Comparison of ENCODE assay signal across 8 mouse cellular contexts in the genomic region with DNA sequence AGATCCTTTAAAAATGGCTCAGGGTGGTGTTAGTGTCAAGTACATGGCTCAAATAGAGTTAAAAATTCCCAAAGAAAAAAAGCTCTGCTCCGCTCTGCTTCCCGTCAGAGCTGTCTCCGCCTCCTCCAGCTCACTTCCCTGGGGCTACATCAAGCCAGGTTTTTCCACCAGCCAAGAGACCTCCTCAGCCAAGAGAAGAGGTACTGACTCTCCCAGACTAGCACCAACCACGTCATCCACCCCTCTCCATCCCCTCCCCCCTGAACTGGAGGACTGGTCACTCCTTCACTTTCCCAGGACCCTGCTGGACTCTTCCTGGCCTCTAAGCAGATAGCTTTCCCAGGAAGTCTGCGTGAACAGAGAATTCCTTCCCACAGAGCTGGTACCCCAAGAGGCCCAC. TPM values are rescaled to one million over a fixed set of nuclear protein-coding genes. Genes with fewer than 3 reads are reported as not detected.
DNase-seq lines count a peak whose midpoint lies in the region; ATAC-seq and TF ChIP-seq lines count a peak whose summit lies in the region.

No protein-coding gene starts in this region.

- no peak; the same call in 1 of the 2 replicates for TF ChIP-seq POLR2A in lung, adult 2 months (IDR thresholded peaks at IDR 0.05; ENCODE audit: borderline replicate concordance, extremely low read depth, low read depth, low read length)
- no peak for TF ChIP-seq POLR2A in thymus, adult 2 months (IDR thresholded peaks at IDR 0.05; ENCODE audit: control insufficient read depth, extremely low read depth, insufficient read depth, low read length, poor library complexity)

- H3K4me2 ChIP-seq in embryonic facial prominence, embryonic 14.5 days (ENCODE audit: low read depth, low read length) = peak overlapping the region; percentile 72
- peak overlapping the region; percentile 96 for H3K4me2 ChIP-seq in heart, embryonic 11.5 days
- H3K4me2 ChIP-seq in kidney, embryonic 14.5 days (replicated peaks; ENCODE audit: low read depth, low read length) = peak overlapping the region; percentile 53

- H3K9ac ChIP-seq in embryonic facial prominence, embryonic 14.5 days (ENCODE audit: low read depth, low read length) = peak overlapping the region; percentile 97
- H3K9ac ChIP-seq in heart, embryonic 11.5 days (ENCODE audit: low read depth, low read length) = peak overlapping the region; percentile 95
- peak overlapping the region; percentile 85; the same call in 1 of the 2 replicates for H3K9ac ChIP-seq in kidney, embryonic 14.5 days (ENCODE audit: low read depth, low read length)

- no peaks in the 10 kb centered on the region for H3K27me3 ChIP-seq in embryonic facial prominence, embryonic 14.5 days (replicated peaks; ENCODE audit: control insufficient read depth, insufficient read depth, low read length)
- no peaks in the 10 kb centered on the region for H3K27me3 ChIP-seq in heart, embryonic 11.5 days (ENCODE audit: control insufficient read depth, insufficient read depth, low read length)
- no peaks in the 10 kb centered on the region for H3K27me3 ChIP-seq in kidney, embryonic 14.5 days (ENCODE audit: control insufficient read depth, insufficient read depth, low read length)
- no peaks in the 10 kb centered on the region for H3K27me3 ChIP-seq in thymus, adult 2 months (ENCODE audit: control insufficient read depth, insufficient read depth, low read length)

- WGBS in embryonic facial prominence, embryonic 14.5 days = 2% methylated on average over 5 of the region's 5 CpGs
- WGBS in heart, embryonic 11.5 days (ENCODE audit: insufficient replicate concordance) = 6% methylated on average over 5 of the region's 5 CpGs
- 5% methylated on average over 5 of the region's 5 CpGs for WGBS in kidney, embryonic 14.5 days
- 10% methylated on average over 5 of the region's 5 CpGs for WGBS in lung, adult 2 months
- 96% methylated on average over 5 of the region's 5 CpGs for WGBS in thymus, adult 2 months

- peak; percentile 85 for ATAC-seq in embryonic facial prominence, embryonic 14.5 days (ENCODE audit: low read depth)
- peak; percentile 67 for ATAC-seq in heart, embryonic 11.5 days (replicated peaks; ENCODE audit: insufficient number of reproducible peaks, low FRiP score, low TSS enrichment)
- peak; percentile 79 for ATAC-seq in kidney, embryonic 14.5 days (ENCODE audit: low FRiP score, low TSS enrichment)

- peaks cover 40% of the 10 kb centered on the region for H3K36me3 ChIP-seq in embryonic facial prominence, embryonic 14.5 days (ENCODE audit: control insufficient read depth, insufficient read depth, low read length)
- 0 out of 2 replicates have a peak, but pooled peaks cover 2% of the 10 kb centered on the region for H3K36me3 ChIP-seq in heart, embryonic 11.5 days (ENCODE audit: control insufficient read depth, insufficient read depth, low read length)
- peaks cover 36% of the 10 kb centered on the region for H3K36me3 ChIP-seq in kidney, embryonic 14.5 days (ENCODE audit: control insufficient read depth, insufficient read depth, low read length)
- peaks cover 4% of the 10 kb centered on the region; the same call in 1 of the 2 replicates for H3K36me3 ChIP-seq in thymus, adult 2 months (ENCODE audit: control insufficient read depth, insufficient read depth, low read length)

- H3K4me1 ChIP-seq in embryonic facial prominence, embryonic 14.5 days (ENCODE audit: control insufficient read depth, insufficient read depth, low read length) = peaks cover 19% of the 10 kb centered on the region
- H3K4me1 ChIP-seq in heart, embryonic 11.5 days (ENCODE audit: control insufficient read depth, insufficient read depth, low read length) = peaks cover 18% of the 10 kb centered on the region
- peaks cover 16% of the 10 kb centered on the region; the same call in 1 of the 2 replicates for H3K4me1 ChIP-seq in kidney, embryonic 14.5 days (ENCODE audit: control insufficient read depth, insufficient read depth, low read length)
- H3K4me1 ChIP-seq in lung, adult 2 months (ENCODE audit: control insufficient read depth, insufficient read depth, low read length) = peaks cover 6% of the 10 kb centered on the region
- peaks cover 15% of the 10 kb centered on the region for H3K4me1 ChIP-seq in thymus, adult 2 months (replicated peaks; ENCODE audit: control insufficient read depth, insufficient read depth, low read length)

- TF ChIP-seq CTCF in lung, adult 2 months (IDR thresholded peaks at IDR 0.05; ENCODE audit: insufficient read depth, low read length) = no peak
- no peak for TF ChIP-seq CTCF in thymus, adult 2 months (IDR thresholded peaks at IDR 0.05; ENCODE audit: borderline replicate concordance, control insufficient read depth, extremely low read depth, insufficient read depth, low read length, poor library complexity)

- H3K27ac ChIP-seq in embryonic facial prominence, embryonic 14.5 days (replicated peaks; ENCODE audit: low read depth, low read length) = peak overlapping the region; percentile 96
- H3K27ac ChIP-seq in heart, embryonic 11.5 days (ENCODE audit: low read depth, low read length) = peak overlapping the region; percentile 94
- H3K27ac ChIP-seq in kidney, embryonic 14.5 days (ENCODE audit: low read depth, low read length) = peak overlapping the region; percentile 95
- H3K27ac ChIP-seq in thymus, adult 2 months (ENCODE audit: control insufficient read depth, insufficient read depth, low read length) = no peak overlapping the region

- H3K4me3 ChIP-seq in embryonic facial prominence, embryonic 14.5 days (ENCODE audit: low read depth, low read length) = peak overlapping the region; percentile 76
- peak overlapping the region; percentile 94 for H3K4me3 ChIP-seq in heart, embryonic 11.5 days (ENCODE audit: low read depth, low read length)
- H3K4me3 ChIP-seq in kidney, embryonic 14.5 days (ENCODE audit: low read length) = peak overlapping the region; percentile 94
- H3K4me3 ChIP-seq in lung, adult 2 months (replicated peaks; ENCODE audit: extremely low read depth, low read depth, low read length) = peak overlapping the region; percentile 25
- H3K4me3 ChIP-seq in thymus, adult 2 months (ENCODE audit: control insufficient read depth, insufficient read depth, low read length) = no peak overlapping the region

- peak; percentile 95 for DNase-seq in 3T3-L1 (ENCODE audit: low read depth, low spot score)
- DNase-seq in adrenal gland, adult 2 months = peak; percentile 67
- peak; percentile 93 for DNase-seq in embryonic facial prominence, embryonic 14.5 days (ENCODE audit: low spot score)
- peak; percentile 38 for DNase-seq in lung, adult 2 months
- peak; percentile 72 to 82 for DNase-seq in right cerebral cortex, postnatal 10 days (ENCODE audit: low spot score in 2 of 2)
- no peak for DNase-seq in thymus, adult 2 months

- H3K9me3 ChIP-seq in embryonic facial prominence, embryonic 14.5 days (ENCODE audit: control insufficient read depth, low read length) = no peaks in the 10 kb centered on the region
- H3K9me3 ChIP-seq in heart, embryonic 11.5 days (replicated peaks; ENCODE audit: control insufficient read depth, low read length) = no peaks in the 10 kb centered on the region
- H3K9me3 ChIP-seq in kidney, embryonic 14.5 days (ENCODE audit: control insufficient read depth, low read length) = no peaks in the 10 kb centered on the region

RNA-seq across cellular contexts. Expression of gene Dtx3, which starts 0.9 kb away (rescaled TPM):
- total RNA-seq in adrenal gland, adult 2 months (2021) = 10 to 100 TPM; 53.6 to 75.7 TPM
- 203 and 219 TPM in 2 replicates for polyA plus RNA-seq in adrenal gland, adult 2 months (2012; rRNA removed)
- polyA plus RNA-seq in embryonic facial prominence, embryonic 14.5 days (2014; fragmentation: Nextera tagmentation; extraction: Ambion mirVana) = 112 and 120 TPM in 2 replicates
- 82.3 and 83.0 TPM in 2 replicates for polyA plus RNA-seq in heart, embryonic 11.5 days (2014; fragmentation: Nextera tagmentation; extraction: Ambion mirVana)
- polyA plus RNA-seq in kidney, embryonic 14.5 days (2014; fragmentation: Nextera tagmentation; extraction: Ambion mirVana) = 107 and 117 TPM in 2 replicates
- polyA plus RNA-seq in lung, adult 2 months (2012; rRNA removed) = 134 and 157 TPM in 2 replicates
- 222 and 263 TPM in 2 replicates for polyA plus RNA-seq in thymus, adult 2 months (2012; rRNA removed)

RNA-seq across cellular contexts. Expression of gene Arhgef25, which starts 6.5 kb away (rescaled TPM):
- 10 to 100 TPM; 16.0 to 25.8 TPM for total RNA-seq in adrenal gland, adult 2 months (2021)
- polyA plus RNA-seq in adrenal gland, adult 2 months (2012; rRNA removed) = 41.3 and 44.9 TPM in 2 replicates
- polyA plus RNA-seq in embryonic facial prominence, embryonic 14.5 days (2014; fragmentation: Nextera tagmentation; extraction: Ambion mirVana) = 76.7 and 87.7 TPM in 2 replicates
- 17.9 and 18.0 TPM in 2 replicates for polyA plus RNA-seq in heart, embryonic 11.5 days (2014; fragmentation: Nextera tagmentation; extraction: Ambion mirVana)
- 31.0 and 32.9 TPM in 2 replicates for polyA plus RNA-seq in kidney, embryonic 14.5 days (2014; fragmentation: Nextera tagmentation; extraction: Ambion mirVana)
- 29.1 and 36.7 TPM in 2 replicates for polyA plus RNA-seq in lung, adult 2 months (2012; rRNA removed)
- 4.2 and 5.6 TPM in 2 replicates for polyA plus RNA-seq in thymus, adult 2 months (2012; rRNA removed)

RNA-seq across cellular contexts. Expression of gene Pip4k2c, which starts 15.0 kb away (rescaled TPM):
- total RNA-seq in adrenal gland, adult 2 months (2021) = 10 to 100 TPM; 41.6 to 47.8 TPM
- polyA plus RNA-seq in adrenal gland, adult 2 months (2012; rRNA removed) = 21.7 and 22.5 TPM in 2 replicates
- 19.3 and 20.7 TPM in 2 replicates for polyA plus RNA-seq in embryonic facial prominence, embryonic 14.5 days (2014; fragmentation: Nextera tagmentation; extraction: Ambion mirVana)
- polyA plus RNA-seq in heart, embryonic 11.5 days (2014; fragmentation: Nextera tagmentation; extraction: Ambion mirVana) = 20.8 and 21.5 TPM in 2 replicates
- 19.2 and 31.0 TPM in 2 replicates for polyA plus RNA-seq in kidney, embryonic 14.5 days (2014; fragmentation: Nextera tagmentation; extraction: Ambion mirVana)
- polyA plus RNA-seq in lung, adult 2 months (2012; rRNA removed) = 36.6 and 45.7 TPM in 2 replicates
- 34.4 and 36.1 TPM in 2 replicates for polyA plus RNA-seq in thymus, adult 2 months (2012; rRNA removed)

RNA-seq across cellular contexts. Expression of gene Slc26a10, which starts 15.9 kb away (rescaled TPM):
- under 1 TPM; 0.35 to 0.58 TPM for total RNA-seq in adrenal gland, adult 2 months (2021)
- polyA plus RNA-seq in adrenal gland, adult 2 months (2012; rRNA removed) = 1.1 and 2.4 TPM in 2 replicates
- 0.86 and 1.7 TPM in 2 replicates for polyA plus RNA-seq in embryonic facial prominence, embryonic 14.5 days (2014; fragmentation: Nextera tagmentation; extraction: Ambion mirVana)
- 8.4 and 11.8 TPM in 2 replicates for polyA plus RNA-seq in heart, embryonic 11.5 days (2014; fragmentation: Nextera tagmentation; extraction: Ambion mirVana)
- 2.0 and 2.3 TPM in 2 replicates for polyA plus RNA-seq in kidney, embryonic 14.5 days (2014; fragmentation: Nextera tagmentation; extraction: Ambion mirVana)
- 3.5 and 7.4 TPM in 2 replicates for polyA plus RNA-seq in lung, adult 2 months (2012; rRNA removed)
- polyA plus RNA-seq in thymus, adult 2 months (2012; rRNA removed) = 3.6 and 6.4 TPM in 2 replicates

RNA-seq across cellular contexts. Expression of gene B4galnt1, which starts 31.4 kb away (rescaled TPM):
- total RNA-seq in adrenal gland, adult 2 months (2021) = 10 to 100 TPM in 1 of 2 experiments, 1 to 10 TPM in 1; 8.3 to 11.6 TPM
- 17.8 and 19.1 TPM in 2 replicates for polyA plus RNA-seq in adrenal gland, adult 2 months (2012; rRNA removed)
- 9.0 and 9.8 TPM in 2 replicates for polyA plus RNA-seq in embryonic facial prominence, embryonic 14.5 days (2014; fragmentation: Nextera tagmentation; extraction: Ambion mirVana)
- 1.6 and 1.8 TPM in 2 replicates for polyA plus RNA-seq in heart, embryonic 11.5 days (2014; fragmentation: Nextera tagmentation; extraction: Ambion mirVana)
- polyA plus RNA-seq in kidney, embryonic 14.5 days (2014; fragmentation: Nextera tagmentation; extraction: Ambion mirVana) = 6.2 and 8.7 TPM in 2 replicates
- polyA plus RNA-seq in lung, adult 2 months (2012; rRNA removed) = 70.8 and 81.2 TPM in 2 replicates
- polyA plus RNA-seq in thymus, adult 2 months (2012; rRNA removed) = 196 and 239 TPM in 2 replicates
